Mouse (Mus musculus): ENCODE results near the gene Cpne7. TPM values are rescaled to one million over a fixed set of nuclear protein-coding genes. Genes with fewer than 3 reads are reported as not detected.
A peak's percentile ranks its signal among the peaks of the same experiment; 100 is the strongest.

Gene Cpne7
- total RNA-seq, 1 experiment from 2014 or later: 0.35 TPM

DNA sequence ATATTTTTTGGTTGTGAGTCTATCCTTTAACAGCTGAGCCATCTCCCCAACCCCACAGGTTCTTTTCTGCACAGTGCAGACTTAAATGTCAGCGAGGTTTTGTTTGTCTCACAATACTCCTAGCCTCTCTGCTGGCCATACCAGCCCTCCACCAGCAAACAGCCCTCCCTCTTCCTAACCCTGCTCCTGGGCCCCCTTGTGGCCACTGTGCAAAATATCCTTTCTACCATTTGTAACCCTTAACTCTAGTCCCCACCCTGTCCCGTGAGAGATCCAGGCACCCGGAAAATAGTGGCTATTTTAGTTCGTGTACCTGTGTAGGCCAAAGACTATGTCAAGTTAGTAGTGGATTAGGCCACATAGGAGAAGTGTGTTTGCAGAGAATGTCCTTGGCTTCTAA, 6.5 kb upstream of the Cpne7 start:
- peak; percentile 82 for ATAC-seq (ENCODE audit: extremely low read depth, insufficient number of reproducible peaks, low FRiP score, poor library complexity, severe bottlenecking)

- ATAC-seq (ENCODE audit: extremely low read depth, insufficient number of reproducible peaks, low FRiP score, poor library complexity, severe bottlenecking): no peak
Measured at GRCm38 (mm10) chr8:123112892-123113291, 4.3 kb upstream of the Cpne7 start.

GRCm38 (mm10) chr8:123113908-123114469, 3.2 kb upstream of the Cpne7 start:
- ATAC-seq (ENCODE audit: extremely low read depth, insufficient number of reproducible peaks, low FRiP score, poor library complexity, severe bottlenecking): no peak

DNA sequence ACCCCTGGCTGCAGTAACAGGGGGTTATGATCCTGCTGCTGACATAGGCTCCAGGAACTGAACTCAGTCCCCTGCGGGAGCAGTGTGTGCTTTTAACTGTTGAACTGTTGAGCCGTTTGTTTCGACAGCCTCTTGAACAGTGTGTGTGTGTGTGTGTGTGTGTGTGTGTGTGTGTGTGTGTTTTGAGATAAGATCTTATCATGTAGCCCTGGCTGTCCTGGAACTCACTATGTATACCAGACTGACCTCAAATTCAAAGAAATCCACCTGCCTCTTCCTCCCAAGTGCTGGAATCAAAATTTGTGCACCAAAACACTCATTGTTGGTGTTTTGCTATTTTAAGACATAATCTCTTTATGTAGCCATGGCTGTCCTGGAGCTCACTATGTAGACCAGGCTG, 2.5 kb upstream of the Cpne7 start:
- no peak for ATAC-seq (ENCODE audit: extremely low read depth, insufficient number of reproducible peaks, low FRiP score, poor library complexity, severe bottlenecking)

- no peak for ATAC-seq (ENCODE audit: extremely low read depth, insufficient number of reproducible peaks, low FRiP score, poor library complexity, severe bottlenecking)
Measured at GRCm38 (mm10) chr8:123117744-123118143, 570 bp downstream of the Cpne7 start.

- no peak for ATAC-seq (ENCODE audit: extremely low read depth, insufficient number of reproducible peaks, low FRiP score, poor library complexity, severe bottlenecking)
Measured at GRCm38 (mm10) chr8:123122059-123122458, 4.9 kb downstream of the Cpne7 start.

GRCm38 (mm10) chr8:123122670-123123069, 5.5 kb downstream of the Cpne7 start:
- ATAC-seq (ENCODE audit: extremely low read depth, insufficient number of reproducible peaks, low FRiP score, poor library complexity, severe bottlenecking): no peak

DNA sequence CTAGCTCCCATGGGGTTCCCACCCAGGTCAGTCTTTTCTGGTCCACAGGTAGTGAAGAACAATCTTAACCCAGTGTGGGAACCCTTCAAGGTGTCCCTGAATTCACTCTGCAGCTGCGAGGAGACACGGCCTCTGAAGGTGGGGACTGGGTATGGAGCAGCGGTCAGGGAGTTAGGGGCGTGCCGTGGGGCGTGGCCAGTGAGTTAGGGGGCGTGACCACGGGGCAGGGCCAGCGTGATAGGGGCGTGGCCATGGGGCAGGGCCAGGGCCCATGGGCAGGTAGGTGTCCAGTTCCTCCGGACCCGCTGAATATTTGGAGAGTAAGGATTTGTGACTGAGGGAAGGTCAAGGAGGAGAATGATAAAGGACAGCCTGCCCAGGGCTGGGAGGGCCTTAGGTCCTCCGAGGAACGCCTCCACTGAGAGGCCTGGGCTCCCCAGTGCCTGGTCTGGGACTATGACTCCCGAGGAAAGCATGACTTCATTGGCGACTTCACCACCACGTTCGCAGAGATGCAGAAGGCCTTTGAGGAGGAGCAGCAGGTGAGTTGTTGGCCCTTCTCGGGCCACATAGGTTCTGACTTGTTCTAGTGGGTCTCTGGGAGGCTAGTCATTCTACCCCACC, 9.1 kb downstream of the Cpne7 start:
- ATAC-seq (ENCODE audit: extremely low read depth, insufficient number of reproducible peaks, low FRiP score, poor library complexity, severe bottlenecking): no peak

- no peak for ATAC-seq (ENCODE audit: extremely low read depth, insufficient number of reproducible peaks, low FRiP score, poor library complexity, severe bottlenecking)
Measured at GRCm38 (mm10) chr8:123131041-123131440, 13.9 kb downstream of the Cpne7 start.

DNA sequence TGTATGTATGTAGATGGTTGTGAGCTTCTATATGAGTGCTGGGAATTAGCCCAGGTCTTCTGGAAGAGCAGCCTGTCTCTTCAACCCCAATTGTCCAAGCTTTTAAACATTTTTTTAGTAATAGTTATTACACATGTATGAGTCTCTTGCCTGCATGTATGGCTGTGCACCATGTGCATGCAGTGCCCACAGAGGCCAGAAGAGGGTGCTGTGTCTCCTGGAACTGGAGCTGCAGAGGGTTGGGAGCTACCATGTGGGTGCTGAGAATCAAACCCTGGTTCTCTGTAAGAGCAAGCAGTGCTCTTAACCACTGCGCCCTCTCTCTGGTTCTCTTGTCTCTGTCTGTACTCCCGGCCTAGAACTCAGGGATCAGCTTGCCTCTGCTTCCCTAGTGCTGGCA, 15.8 kb downstream of the Cpne7 start:
- ATAC-seq (ENCODE audit: extremely low read depth, insufficient number of reproducible peaks, low FRiP score, poor library complexity, severe bottlenecking): no peak

GRCm38 (mm10) chr8:123134149-123134713, 17.1 kb downstream of the Cpne7 start:
- ATAC-seq (ENCODE audit: extremely low read depth, insufficient number of reproducible peaks, low FRiP score, poor library complexity, severe bottlenecking): no peak

- ATAC-seq (ENCODE audit: extremely low read depth, insufficient number of reproducible peaks, low FRiP score, poor library complexity, severe bottlenecking): no peak
Measured at GRCm38 (mm10) chr8:123135406-123135805, 18.2 kb downstream of the Cpne7 start.

DNA sequence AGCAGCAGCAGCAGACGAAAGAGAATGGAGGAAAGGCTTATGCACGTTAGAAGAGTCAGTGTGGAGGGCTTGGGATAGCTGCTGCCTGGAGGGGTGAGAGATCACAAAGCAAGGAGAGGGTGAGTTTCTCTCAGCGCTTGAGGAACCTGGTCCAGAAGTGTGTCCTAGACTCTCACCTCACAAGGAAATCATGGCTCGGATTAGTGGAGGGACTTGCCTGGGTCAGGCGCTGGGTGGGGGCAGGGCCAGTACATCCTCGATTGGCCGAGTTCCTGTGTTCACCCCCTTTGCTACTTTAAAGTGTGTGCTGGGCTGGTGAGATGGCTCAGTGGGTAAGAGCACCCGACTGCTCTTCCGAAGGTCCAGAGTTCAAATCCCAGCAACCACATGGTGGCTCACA, 18.6 kb downstream of the Cpne7 start:
- ATAC-seq (ENCODE audit: extremely low read depth, insufficient number of reproducible peaks, low FRiP score, poor library complexity, severe bottlenecking): no peak

- no peak for ATAC-seq (ENCODE audit: extremely low read depth, insufficient number of reproducible peaks, low FRiP score, poor library complexity, severe bottlenecking)
Measured at GRCm38 (mm10) chr8:123136287-123136686, 19.1 kb downstream of the Cpne7 start.

DNA sequence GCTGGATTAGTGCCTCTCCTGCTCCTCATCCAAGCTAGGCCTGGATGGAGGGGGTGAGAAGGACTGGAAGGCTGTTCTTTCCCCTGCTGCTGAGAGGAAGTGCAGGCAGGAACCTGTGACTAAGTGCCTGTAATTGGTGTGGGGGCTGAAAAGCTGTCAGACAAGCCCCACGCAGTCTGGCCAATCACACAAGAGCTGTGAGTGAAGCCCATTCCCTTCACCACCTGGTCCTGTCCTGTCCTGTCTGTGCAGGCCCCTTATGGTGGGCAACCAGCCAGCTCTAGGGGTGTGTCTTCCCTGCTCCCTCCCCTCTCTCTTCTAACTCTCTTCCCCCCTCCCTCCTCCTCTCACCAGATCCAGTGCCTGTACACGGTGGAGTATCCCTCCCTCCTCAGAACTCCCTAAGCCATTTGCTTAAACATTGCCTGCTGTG, 20.5 kb downstream of the Cpne7 start:
- no peak for ATAC-seq (ENCODE audit: extremely low read depth, insufficient number of reproducible peaks, low FRiP score, poor library complexity, severe bottlenecking)

- no peak for ATAC-seq (ENCODE audit: extremely low read depth, insufficient number of reproducible peaks, low FRiP score, poor library complexity, severe bottlenecking)
Measured at GRCm38 (mm10) chr8:123138741-123139140, 21.6 kb downstream of the Cpne7 start.

- no peak for ATAC-seq (ENCODE audit: extremely low read depth, insufficient number of reproducible peaks, low FRiP score, poor library complexity, severe bottlenecking)
Measured at GRCm38 (mm10) chr8:123141741-123142462, 24.7 kb downstream of the Cpne7 start.

GRCm38 (mm10) chr8:123145279-123145678, 28.1 kb downstream of the Cpne7 start:
- no peak for ATAC-seq (ENCODE audit: extremely low read depth, insufficient number of reproducible peaks, low FRiP score, poor library complexity, severe bottlenecking)

DNA sequence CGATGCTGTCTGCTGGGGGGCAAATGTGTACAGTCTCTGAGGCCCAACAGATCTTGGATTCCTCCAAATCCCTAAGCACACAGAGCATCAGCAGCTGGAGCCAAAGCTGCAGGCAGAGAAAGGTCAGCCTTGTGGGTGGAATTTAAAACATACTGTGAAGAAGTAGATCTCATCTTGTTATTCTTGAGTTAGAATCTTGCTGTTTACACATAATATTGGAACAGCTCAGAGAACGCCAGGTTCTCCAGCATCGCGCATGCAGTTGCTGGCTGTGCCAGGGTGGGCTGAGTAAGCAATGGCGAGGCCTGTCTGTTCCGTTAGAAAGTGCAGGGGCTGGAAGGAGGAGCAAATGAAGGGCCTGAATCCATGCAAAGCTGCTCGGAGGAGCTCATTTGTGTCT, 29.2 kb downstream of the Cpne7 start:
- no peak for ATAC-seq (ENCODE audit: extremely low read depth, insufficient number of reproducible peaks, low FRiP score, poor library complexity, severe bottlenecking)

DNA sequence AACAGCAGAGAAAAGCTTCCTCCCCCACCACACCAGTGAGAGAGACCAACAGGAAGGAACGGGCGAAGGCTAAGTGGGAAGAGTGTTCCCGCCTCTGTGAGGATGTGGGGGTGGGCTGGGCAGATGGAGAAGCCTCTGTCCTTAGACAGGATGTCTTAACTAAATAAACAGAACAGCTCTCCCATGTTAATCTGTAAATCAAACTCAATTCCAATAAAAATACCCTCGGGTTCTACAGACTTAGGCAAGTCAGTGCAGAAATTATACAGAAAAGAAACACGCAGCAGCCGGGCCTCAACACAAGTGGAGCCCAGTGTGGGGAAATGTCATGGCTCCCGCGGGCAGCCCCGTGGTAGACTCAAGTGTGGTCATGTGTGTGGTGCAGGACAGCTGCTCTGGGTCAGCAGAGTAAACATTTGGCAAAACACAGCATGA, 33.6 kb downstream of the Cpne7 start:
- ATAC-seq (ENCODE audit: extremely low read depth, insufficient number of reproducible peaks, low FRiP score, poor library complexity, severe bottlenecking): no peak
